Mouse (Mus musculus): Measurements from ENCODE around the gene Trim69. TPM values are rescaled to one million over a fixed set of nuclear protein-coding genes. Genes with fewer than 3 reads are reported as not detected.

Trim69 gene
- under 1 TPM in 1 of 2 experiments, not detected in 1; 0.16 TPM for total RNA-seq (2021)
- long read RNA-seq, experiment 1, result 0 reads
- long read RNA-seq, experiment 2, result 0 reads

GRCm38 (mm10) chr2:122160680-122161079, at the start of gene Trim69:
Trim69 (plus strand) TSS chr2:122160700.
- peak; percentile 83 for DNase-seq (ENCODE audit: low spot score in 2 of 2)

GRCm38 (mm10) chr2:122116888-122117287, 43.6 kb upstream of the Trim69 start:
- no peak for DNase-seq (ENCODE audit: low spot score in 2 of 2)

- peak; percentile 96 to 98 for DNase-seq (ENCODE audit: low spot score in 2 of 2)
Measured at GRCm38 (mm10) chr2:122117961-122118958, 42.2 kb upstream of the Trim69 start, which contains the start of gene Spg11. Spg11 (minus strand) TSS chr2:122118386.

- no peak for DNase-seq (ENCODE audit: low spot score in 2 of 2)
Measured at GRCm38 (mm10) chr2:122125680-122126572, 34.6 kb upstream of the Trim69 start.

GRCm38 (mm10) chr2:122126765-122127347, 33.6 kb upstream of the Trim69 start:
- DNase-seq (ENCODE audit: low spot score in 2 of 2), result no peak

- no peak for DNase-seq (ENCODE audit: low spot score in 2 of 2)
Measured at GRCm38 (mm10) chr2:122127635-122128034, 32.9 kb upstream of the Trim69 start.

- DNase-seq (ENCODE audit: low spot score in 2 of 2), result no peak
Measured at GRCm38 (mm10) chr2:122132078-122132477, 28.4 kb upstream of the Trim69 start.

- DNase-seq (ENCODE audit: low spot score in 2 of 2), result no peak
Measured at GRCm38 (mm10) chr2:122132618-122133017, 27.9 kb upstream of the Trim69 start.

GRCm38 (mm10) chr2:122137839-122138465, 22.5 kb upstream of the Trim69 start:
- DNase-seq (ENCODE audit: low spot score in 2 of 2), result no peak

GRCm38 (mm10) chr2:122140815-122141214, 19.7 kb upstream of the Trim69 start:
- DNase-seq (ENCODE audit: low spot score in 2 of 2), result no peak

GRCm38 (mm10) chr2:122141332-122141967, 19.1 kb upstream of the Trim69 start:
- DNase-seq (ENCODE audit: low spot score in 2 of 2), result no peak

- no peak for DNase-seq (ENCODE audit: low spot score in 2 of 2)
Measured at GRCm38 (mm10) chr2:122143111-122143510, 17.4 kb upstream of the Trim69 start.

GRCm38 (mm10) chr2:122145756-122146155, 14.7 kb upstream of the Trim69 start:
- no peak for DNase-seq (ENCODE audit: low spot score in 2 of 2)

GRCm38 (mm10) chr2:122146687-122147086, 13.8 kb upstream of the Trim69 start:
- no peak for DNase-seq (ENCODE audit: low spot score in 2 of 2)

GRCm38 (mm10) chr2:122147508-122148241, 12.8 kb upstream of the Trim69 start, which contains the start of gene B2m:
B2m (plus strand) TSS chr2:122147686.
- peak; percentile 92 to 95 for DNase-seq (ENCODE audit: low spot score in 2 of 2)

- DNase-seq (ENCODE audit: low spot score in 2 of 2), result peak; percentile 67
Measured at GRCm38 (mm10) chr2:122148242-122148917, 12.1 kb upstream of the Trim69 start.

- no peak for DNase-seq (ENCODE audit: low spot score in 2 of 2)
Measured at GRCm38 (mm10) chr2:122149316-122149715, 11.2 kb upstream of the Trim69 start.

GRCm38 (mm10) chr2:122149716-122150115, 10.8 kb upstream of the Trim69 start:
- DNase-seq (ENCODE audit: low spot score in 2 of 2), result no peak

GRCm38 (mm10) chr2:122151221-122151620, 9.3 kb upstream of the Trim69 start:
- DNase-seq (ENCODE audit: low spot score in 2 of 2), result no peak
